Mouse (Mus musculus): ENCODE data around the gene Actbl2.

The Actbl2 gene

GRCm38 (mm10) chr13:111269789-111270335, 15.0 kb downstream of the Actbl2 start:
- no peak for DNase-seq (ENCODE audit: low spot score in 2 of 2)

GRCm38 (mm10) chr13:111271868-111272267, 17.1 kb downstream of the Actbl2 start:
- DNase-seq (ENCODE audit: low spot score in 2 of 2): no peak

GRCm38 (mm10) chr13:111286461-111287385, 31.9 kb downstream of the Actbl2 start:
- peak; percentile 7 to 34 for DNase-seq (ENCODE audit: low spot score in 2 of 2)

GRCm38 (mm10) chr13:111291161-111291957, 36.5 kb downstream of the Actbl2 start:
- DNase-seq (ENCODE audit: low spot score in 2 of 2): no peak

GRCm38 (mm10) chr13:111291958-111292493, 37.2 kb downstream of the Actbl2 start:
- peak; percentile 16 to 23 for DNase-seq (ENCODE audit: low spot score in 2 of 2)

GRCm38 (mm10) chr13:111293478-111293877, 38.7 kb downstream of the Actbl2 start:
- no peak for DNase-seq (ENCODE audit: low spot score in 2 of 2)

GRCm38 (mm10) chr13:111294965-111295494, 40.2 kb downstream of the Actbl2 start:
- no peak for DNase-seq (ENCODE audit: low spot score in 2 of 2)

- DNase-seq (ENCODE audit: low spot score in 2 of 2): peak; percentile 30 to 35
These were observed 41.2 kb downstream of the Actbl2 start for GRCm38 (mm10) chr13:111296029-111296428.

- DNase-seq (ENCODE audit: low spot score in 2 of 2): no peak
These were observed 42.8 kb downstream of the Actbl2 start for GRCm38 (mm10) chr13:111297614-111298013.

- DNase-seq (ENCODE audit: low spot score in 2 of 2): no peak
These were observed 44.4 kb downstream of the Actbl2 start for GRCm38 (mm10) chr13:111299145-111299713.

GRCm38 (mm10) chr13:111300846-111301245, 46.0 kb downstream of the Actbl2 start:
- DNase-seq (ENCODE audit: low spot score in 2 of 2): no peak

GRCm38 (mm10) chr13:111301431-111301830, 46.6 kb downstream of the Actbl2 start:
- DNase-seq (ENCODE audit: low spot score in 2 of 2): no peak

- DNase-seq (ENCODE audit: low spot score in 2 of 2): no peak
These were observed 49.4 kb downstream of the Actbl2 start for GRCm38 (mm10) chr13:111304194-111304593.

GRCm38 (mm10) chr13:111304736-111305135, 49.9 kb downstream of the Actbl2 start:
- DNase-seq (ENCODE audit: low spot score in 2 of 2): no peak
